Mouse (Mus musculus): ENCODE results near the gene Camk1d. TPM values are rescaled to one million over a fixed set of nuclear protein-coding genes. Genes with fewer than 3 reads are reported as not detected.
"Not testable (repeated sequence)": the region's sequence is repeated elsewhere in the genome, so short reads cannot be mapped to it uniquely, and the experiment has no call there.

Gene Camk1d
- polyA plus RNA-seq, 1 experiment from 2014 or later = 5.2 TPM

DNA sequence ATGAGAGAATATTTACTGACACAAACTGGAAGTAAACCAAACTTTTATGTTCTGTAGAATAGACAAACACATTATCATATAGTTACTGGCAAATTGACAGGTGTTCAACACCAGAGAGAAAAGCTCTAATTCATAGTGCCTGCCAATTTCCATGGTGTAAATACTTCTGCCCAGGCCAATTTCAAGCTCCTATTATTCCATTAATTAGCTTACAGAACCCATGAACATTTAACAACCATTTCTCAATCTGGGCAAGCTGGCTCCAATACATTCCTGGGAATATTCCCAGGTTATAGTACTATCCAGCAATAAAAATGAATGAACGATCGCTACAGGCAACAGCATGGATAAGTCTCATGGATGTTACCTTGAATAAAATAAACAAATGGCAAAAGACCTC, 452.0 kb downstream of the Camk1d start:
- Histone ChIP-seq H3K36me3 (no peaks in the 10 kb centered on the region), H3K27ac (no peak overlapping the region), H3K4me1 (no peaks in the 10 kb centered on the region), H3K27me3 (peaks cover 7% of the 10 kb centered on the region; the same call in 1 of the 2 replicates), H3K9me3 (0 out of 2 replicates have a peak, but pooled peaks cover 3% of the 10 kb centered on the region), H3K9ac (no peak overlapping the region), H3K4me3 (no peak overlapping the region), H3K4me2 (no peak overlapping the region)
- 89% methylated on average over 2 of the region's 2 CpGs for WGBS
- no peak for ATAC-seq (ENCODE audit: insufficient number of reproducible peaks, insufficient read depth, low FRiP score, low TSS enrichment, low read depth)

- ATAC-seq (ENCODE audit: insufficient number of reproducible peaks, insufficient read depth, low FRiP score, low TSS enrichment, low read depth) = no peak
- Histone ChIP-seq H3K9ac (no peak overlapping the region), H3K4me1 (no peaks in the 10 kb centered on the region), H3K4me2 (no peak overlapping the region), H3K36me3 (no peaks in the 10 kb centered on the region), H3K27ac (no peak overlapping the region), H3K27me3 (no peaks in the 10 kb centered on the region), H3K9me3 (0 out of 2 replicates have a peak, but pooled peaks cover 6% of the 10 kb centered on the region), H3K4me3 (no peak overlapping the region)
- WGBS = 78% methylated on average over 3 of the region's 3 CpGs
Observed at GRCm38 (mm10) chr2:5258250-5258649, 456.1 kb downstream of the Camk1d start.

DNA sequence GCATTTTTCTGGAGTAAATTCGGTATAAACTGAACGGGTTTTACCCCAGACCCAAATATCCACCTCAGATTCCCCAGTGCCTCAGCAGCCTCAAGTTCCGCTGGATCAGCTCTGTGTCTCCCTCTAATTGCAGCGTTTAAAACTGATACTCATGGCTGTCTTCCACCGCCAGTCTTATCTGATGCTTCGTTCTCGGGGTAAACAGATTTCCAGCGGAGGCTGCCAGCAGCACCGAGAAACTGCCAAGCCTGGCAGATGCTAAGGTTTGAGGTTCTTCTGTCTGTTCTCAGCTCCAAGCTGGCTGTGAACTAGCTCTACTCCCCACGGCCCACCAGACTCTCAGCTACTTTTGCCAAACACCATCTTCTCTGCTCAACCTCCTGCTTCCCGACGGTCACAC, 464.3 kb downstream of the Camk1d start:
- WGBS = 52% methylated on average over 12 of the region's 12 CpGs

DNA sequence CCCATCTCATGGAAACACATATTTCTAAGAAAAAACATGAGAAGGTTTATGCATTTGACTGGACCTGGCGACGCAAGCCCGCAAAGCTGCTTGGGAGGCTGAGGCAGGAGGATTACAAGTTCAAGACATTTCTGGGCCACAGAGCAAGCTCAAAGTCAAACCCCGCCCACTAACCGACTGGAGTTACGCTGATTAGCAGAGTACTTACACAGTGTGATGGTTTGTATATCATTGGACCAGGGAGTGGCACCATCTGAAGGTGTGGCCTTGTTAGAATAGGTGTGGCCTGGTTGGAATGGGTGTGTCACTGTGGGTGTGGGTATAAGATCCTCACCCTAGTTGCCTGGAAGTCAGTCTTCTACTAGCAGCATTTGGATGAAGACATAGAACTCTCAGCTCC, 465.1 kb downstream of the Camk1d start:
- not testable (repeated sequence) for ATAC-seq (ENCODE audit: insufficient number of reproducible peaks, insufficient read depth, low FRiP score, low TSS enrichment, low read depth)

More for the DNA sequence above, 464.3 kb downstream of the Camk1d start:
- Histone ChIP-seq H3K9ac (no peak overlapping the region), H3K9me3 (peaks cover 5% of the 10 kb centered on the region; the same call in 1 of the 2 replicates), H3K4me3 (no peak overlapping the region), H3K4me2 (no peak overlapping the region), H3K27me3 (no peaks in the 10 kb centered on the region), H3K4me1 (no peaks in the 10 kb centered on the region), H3K36me3 (no peaks in the 10 kb centered on the region), H3K27ac (peak overlapping the region; percentile 39; the same call in 1 of the 2 replicates)
- no peak for ATAC-seq (ENCODE audit: insufficient number of reproducible peaks, insufficient read depth, low FRiP score, low TSS enrichment, low read depth)

More for the DNA sequence above, 465.1 kb downstream of the Camk1d start:
- 89% methylated on average over 6 of the region's 6 CpGs for WGBS
- H3K9me3 ChIP-seq, H3K4me2 ChIP-seq, H3K4me3 ChIP-seq, H3K36me3 ChIP-seq, H3K4me1 ChIP-seq, H3K9ac ChIP-seq, H3K27me3 ChIP-seq, H3K27ac ChIP-seq: not testable (repeated sequence)

Other genes starting within 250 kb of the Camk1d start
- gene Nudt5, start 130.5 kb upstream of the Camk1d start, polyA plus RNA-seq (2015; fragmentation: Nextera tagmentation; extraction: Ambion mirVana) = 78.0 and 83.0 TPM in 2 replicates
- 351 and 402 TPM in 2 replicates for gene Cdc123, start 130.6 kb upstream of the Camk1d start, polyA plus RNA-seq (2015; fragmentation: Nextera tagmentation; extraction: Ambion mirVana)
- gene Gm13199, start 148.4 kb upstream of the Camk1d start, polyA plus RNA-seq (2015; fragmentation: Nextera tagmentation; extraction: Ambion mirVana) = 1.5 and 1.6 TPM in 2 replicates
- 119 TPM in 2 replicates for gene Sec61a2, start 180.9 kb upstream of the Camk1d start, polyA plus RNA-seq (2015; fragmentation: Nextera tagmentation; extraction: Ambion mirVana)
- 7.0 and 7.2 TPM in 2 replicates for gene Dhtkd1, start 228.3 kb upstream of the Camk1d start, polyA plus RNA-seq (2015; fragmentation: Nextera tagmentation; extraction: Ambion mirVana)
- 12.8 and 15.6 TPM in 2 replicates for gene Upf2, start 237.0 kb upstream of the Camk1d start, polyA plus RNA-seq (2015; fragmentation: Nextera tagmentation; extraction: Ambion mirVana)